Mouse (Mus musculus): ENCODE results near the gene Mctp2. TPM values are rescaled to one million over a fixed set of nuclear protein-coding genes. Genes with fewer than 3 reads are reported as not detected.

Mctp2 gene
- total RNA-seq (2021): 1 to 10 TPM; 1.3 to 1.8 TPM
- long read RNA-seq, experiment 1: 0 reads
- long read RNA-seq, experiment 2: 0 reads

DNA sequence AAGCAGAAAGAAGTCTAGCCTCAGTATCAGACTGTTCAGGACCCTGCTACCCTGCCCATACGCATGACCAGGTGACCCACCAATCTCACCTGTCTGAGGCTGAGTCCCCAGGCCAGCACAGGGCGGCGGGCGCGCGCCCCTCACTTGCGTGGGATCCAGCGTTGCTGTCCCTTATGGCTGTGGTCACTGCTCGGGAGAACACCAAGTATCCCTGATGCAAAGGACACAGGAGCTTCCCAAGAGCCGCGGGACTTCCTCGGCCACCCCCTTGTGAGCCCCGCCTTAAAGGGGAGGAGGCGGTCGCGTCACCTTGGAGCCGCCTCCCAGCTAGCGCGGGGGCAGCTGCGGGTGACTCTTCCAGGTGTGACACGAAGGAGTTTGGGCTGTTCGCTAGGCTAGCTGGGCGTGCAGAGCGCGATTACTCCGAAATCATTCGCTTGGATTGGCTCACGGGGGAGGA is at the start of gene Mctp2:
TSS of gene Mctp2 (minus strand) at position 227 of the 460 bp plus-strand sequence.
- DNase-seq (ENCODE audit: low spot score in 2 of 2): no peak

GRCm38 (mm10) chr7:72345901-72346300 is 39.5 kb upstream of the Mctp2 start:
- no peak for DNase-seq (ENCODE audit: low spot score in 2 of 2)

DNA sequence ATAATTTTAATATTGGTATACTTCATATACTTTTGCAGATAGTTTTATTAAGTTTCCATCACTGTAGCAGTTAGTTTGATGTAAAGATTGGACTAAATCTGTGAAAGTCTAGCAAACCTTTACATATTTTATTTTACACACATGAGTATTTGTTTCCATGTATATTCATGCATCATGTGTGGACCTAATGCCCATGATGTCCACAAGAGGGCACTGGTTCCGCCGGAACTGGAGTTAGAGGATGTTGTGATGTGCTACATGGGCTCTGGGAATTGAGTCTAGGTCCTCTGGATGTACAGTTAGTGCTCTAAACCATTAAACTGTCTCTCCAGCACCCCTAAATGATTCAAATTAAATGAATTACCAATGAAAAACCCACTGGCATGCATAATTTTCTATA is 37.3 kb upstream of the Mctp2 start:
- no peak for DNase-seq (ENCODE audit: low spot score in 2 of 2)

- DNase-seq (ENCODE audit: low spot score in 2 of 2): no peak
Observed at GRCm38 (mm10) chr7:72342822-72343221, 36.4 kb upstream of the Mctp2 start.

- DNase-seq (ENCODE audit: low spot score in 2 of 2): no peak
Observed at GRCm38 (mm10) chr7:72325961-72326360, 19.6 kb upstream of the Mctp2 start.

DNA sequence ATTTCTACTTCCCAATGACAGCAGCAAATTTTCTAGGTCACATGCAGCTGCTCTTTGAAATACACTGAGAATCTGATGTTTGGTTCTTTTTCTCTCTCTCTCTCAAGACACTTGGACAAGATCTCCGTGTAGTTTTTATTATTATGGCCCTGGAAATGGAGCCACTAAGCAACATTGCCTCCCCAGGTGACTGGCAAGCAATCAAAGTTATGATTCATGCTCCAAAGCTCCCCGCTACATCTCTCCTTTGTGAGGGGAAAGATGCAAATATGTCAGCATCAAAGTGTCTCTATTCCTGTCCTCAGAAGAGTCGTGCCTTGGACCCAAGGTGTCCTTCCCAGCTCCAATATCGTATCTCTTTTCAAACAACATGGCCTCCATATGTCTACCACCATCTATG is 14.5 kb upstream of the Mctp2 start:
- DNase-seq (ENCODE audit: low spot score in 2 of 2): no peak

- no peak for DNase-seq (ENCODE audit: low spot score in 2 of 2)
Observed at GRCm38 (mm10) chr7:72320441-72320840, 14.0 kb upstream of the Mctp2 start.

DNA sequence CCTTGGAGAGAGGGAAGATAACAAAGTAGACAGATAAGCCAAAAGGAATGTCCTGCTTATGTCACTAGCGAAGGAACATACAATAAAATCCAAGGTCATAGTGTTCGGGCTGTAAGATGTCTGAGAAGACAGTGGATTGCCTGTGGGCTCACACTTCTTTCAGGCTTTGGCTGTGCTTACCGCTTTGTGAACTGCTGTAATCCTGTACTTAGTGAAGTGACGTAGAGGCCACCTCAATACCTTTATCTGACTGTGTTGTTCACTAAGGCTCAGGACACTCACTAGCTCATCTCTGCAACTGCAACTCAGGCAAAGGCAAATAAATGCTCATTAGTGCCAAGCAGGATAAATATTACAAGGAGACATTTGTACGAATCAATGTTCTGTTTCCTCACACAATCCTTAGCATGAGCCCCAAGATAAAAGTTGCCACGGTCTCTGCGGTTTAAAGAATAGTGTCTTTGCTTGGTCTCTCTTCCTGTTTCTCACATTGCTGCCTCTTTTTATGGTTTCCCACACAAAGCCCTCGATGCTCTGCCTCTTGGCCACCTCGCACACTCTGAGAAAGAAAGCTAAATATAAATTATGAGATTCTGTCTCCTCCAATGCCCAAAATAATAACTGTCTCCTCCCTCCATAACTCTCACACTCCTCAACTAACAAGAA is 8.1 kb upstream of the Mctp2 start:
- DNase-seq (ENCODE audit: low spot score in 2 of 2): no peak

DNA sequence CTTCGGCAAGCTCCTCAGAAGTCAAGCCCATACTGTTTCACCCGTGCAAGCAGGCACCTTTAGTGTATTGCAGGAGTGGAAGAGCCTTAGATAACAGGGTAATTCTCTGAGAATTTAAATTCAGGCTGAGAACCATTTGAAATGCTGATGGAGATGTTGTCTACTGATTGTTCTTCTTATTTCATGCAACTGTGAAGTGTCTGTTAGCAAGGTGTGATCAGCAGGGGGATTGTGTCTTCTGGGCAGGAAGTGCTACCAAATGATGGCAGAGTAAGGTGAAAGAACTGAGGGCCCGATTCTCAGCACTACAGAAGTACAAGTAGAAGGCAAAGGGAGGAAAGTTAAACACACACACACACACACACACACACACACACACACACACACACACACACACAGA is 7.5 kb upstream of the Mctp2 start:
- no peak for DNase-seq (ENCODE audit: low spot score in 2 of 2)

DNA sequence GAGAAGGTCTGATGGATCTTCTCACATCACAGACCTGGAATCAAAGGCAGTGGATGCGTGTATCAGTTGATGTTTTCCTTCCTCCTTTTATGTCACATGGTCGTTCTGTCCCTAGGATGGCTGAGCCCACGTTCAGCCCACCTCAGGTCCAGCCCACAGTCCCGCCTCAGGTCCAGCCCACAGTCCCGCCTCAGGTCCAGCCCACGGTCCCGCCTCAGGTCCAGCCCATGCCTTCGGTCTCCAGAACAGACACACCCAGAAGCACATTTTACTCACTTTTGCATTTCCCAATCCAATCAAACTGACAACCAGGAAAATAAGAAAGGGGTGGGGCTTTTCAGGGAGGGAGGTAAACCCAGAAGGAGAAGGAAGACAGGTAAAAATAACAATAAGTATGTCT is 5.2 kb upstream of the Mctp2 start:
- no peak for DNase-seq (ENCODE audit: low spot score in 2 of 2)

DNA sequence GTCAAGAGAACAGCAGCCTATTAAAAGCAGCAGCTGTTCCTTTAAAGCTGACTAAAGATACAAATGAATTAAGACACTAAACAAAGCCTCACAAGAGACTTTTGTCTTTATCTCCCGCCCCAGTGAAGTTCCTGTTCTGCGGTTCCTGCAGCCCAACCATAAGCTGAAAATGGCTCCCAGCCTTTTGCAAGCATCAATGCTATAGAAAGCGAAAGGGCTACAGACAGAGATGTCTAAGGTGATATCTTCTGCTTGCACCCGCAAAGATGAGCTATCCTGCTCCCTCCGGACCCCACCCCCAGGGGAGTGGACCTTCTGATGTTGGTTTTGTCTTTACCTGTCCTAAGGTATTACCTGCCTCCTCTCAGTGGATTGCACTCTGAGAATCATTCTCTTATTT is 1.7 kb upstream of the Mctp2 start:
- DNase-seq (ENCODE audit: low spot score in 2 of 2): no peak

GRCm38 (mm10) chr7:72306847-72307246 is 439 bp upstream of the Mctp2 start:
- DNase-seq (ENCODE audit: low spot score in 2 of 2): no peak

- no peak for DNase-seq (ENCODE audit: low spot score in 2 of 2)
Observed at GRCm38 (mm10) chr7:72305971-72306370, 437 bp downstream of the Mctp2 start.

GRCm38 (mm10) chr7:72301667-72302066 is 4.7 kb downstream of the Mctp2 start:
- DNase-seq (ENCODE audit: low spot score in 2 of 2): no peak

DNA sequence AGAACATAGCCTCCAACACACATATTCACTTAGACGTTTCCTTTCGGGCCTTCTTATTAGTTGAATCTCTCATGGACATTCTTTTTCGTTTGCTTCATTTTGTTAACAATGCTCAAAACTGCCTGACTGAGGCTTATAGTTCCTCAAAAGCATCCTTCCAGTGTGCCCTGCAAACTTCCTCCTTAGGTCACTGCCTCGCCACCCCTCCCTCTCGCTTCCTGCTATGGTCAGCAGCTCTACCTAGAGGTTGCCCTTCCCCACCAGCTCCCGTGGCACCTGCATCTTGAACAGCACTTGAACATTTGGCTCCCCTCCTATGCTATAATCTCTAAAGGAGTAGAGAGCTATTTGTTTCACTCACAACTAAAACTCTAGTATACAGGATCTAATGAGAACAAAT is 6.7 kb downstream of the Mctp2 start:
- DNase-seq (ENCODE audit: low spot score in 2 of 2): no peak

DNA sequence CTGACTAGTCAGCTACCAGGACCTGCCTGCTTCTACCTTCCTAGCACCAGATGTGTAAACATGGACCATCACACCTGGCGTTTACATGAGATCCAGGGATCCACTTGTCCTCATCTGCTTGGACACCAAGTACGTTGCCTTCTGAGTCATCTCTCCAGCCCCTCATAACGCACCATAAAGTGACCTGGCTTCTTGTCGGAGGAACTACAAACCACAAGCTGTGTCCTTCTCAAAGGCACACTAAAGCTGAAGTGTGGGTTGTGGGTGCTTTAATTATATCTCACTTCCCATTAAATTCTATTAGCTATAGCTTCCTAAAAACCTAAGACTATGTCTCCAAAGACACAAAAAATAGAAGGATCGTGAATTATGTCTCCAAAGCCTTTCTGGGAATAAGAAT is 9.4 kb downstream of the Mctp2 start:
- DNase-seq (ENCODE audit: low spot score in 2 of 2): no peak

GRCm38 (mm10) chr7:72296171-72296570 is 10.2 kb downstream of the Mctp2 start:
- DNase-seq (ENCODE audit: low spot score in 2 of 2): no peak

DNA sequence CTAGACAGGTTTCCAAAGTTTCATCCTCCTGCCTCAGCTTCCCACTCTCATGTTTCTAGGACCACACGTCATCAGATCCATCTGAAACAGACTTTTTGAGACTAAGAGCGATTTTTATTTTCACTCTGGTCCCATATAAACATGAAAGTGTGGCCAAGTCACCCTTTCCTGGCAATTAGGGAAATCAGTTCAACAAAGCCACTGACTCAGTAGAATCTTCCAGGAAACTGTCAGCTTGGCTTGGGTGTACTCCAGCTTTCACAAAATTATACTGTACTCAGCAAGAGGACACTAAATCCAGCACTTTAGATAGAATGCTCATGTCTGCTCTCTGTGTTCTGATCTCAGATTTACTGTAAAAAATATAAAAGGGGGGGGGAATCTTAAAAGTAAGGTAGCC is 11.5 kb downstream of the Mctp2 start:
- no peak for DNase-seq (ENCODE audit: low spot score in 2 of 2)

GRCm38 (mm10) chr7:72293784-72294538 is 12.4 kb downstream of the Mctp2 start:
- DNase-seq (ENCODE audit: low spot score in 2 of 2): no peak

GRCm38 (mm10) chr7:72292232-72292913 is 14.0 kb downstream of the Mctp2 start:
- no peak for DNase-seq (ENCODE audit: low spot score in 2 of 2)

- no peak for DNase-seq (ENCODE audit: low spot score in 2 of 2)
Observed at GRCm38 (mm10) chr7:72280721-72281120, 25.7 kb downstream of the Mctp2 start.

DNA sequence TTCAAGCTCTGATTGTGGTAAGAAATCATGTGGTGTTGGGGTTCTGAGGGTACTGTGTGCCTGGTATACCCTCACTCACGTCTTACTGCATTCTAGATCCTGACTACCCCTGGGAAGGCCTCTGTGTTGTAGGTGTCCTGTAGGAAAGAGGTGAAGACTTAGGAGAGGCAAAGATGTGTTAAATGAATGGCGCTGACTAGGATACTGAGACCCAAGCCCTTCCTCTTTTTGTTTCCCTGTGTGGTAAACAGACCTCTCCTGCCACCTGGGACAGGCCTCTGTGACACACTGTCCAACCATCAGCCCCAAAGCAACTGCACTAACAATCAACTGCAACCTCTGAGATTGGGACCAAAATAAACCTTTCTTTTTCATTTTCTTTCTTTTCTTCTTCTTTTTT is 28.0 kb downstream of the Mctp2 start:
- DNase-seq (ENCODE audit: low spot score in 2 of 2): no peak
